Comparison of ENCODE assay signal across 9 mouse cellular contexts in genomic region chr1:132095356-132096004, GRCm38 (mm10). TPM values are rescaled to one million over a fixed set of nuclear protein-coding genes. Genes with fewer than 3 reads are reported as not detected.
A peak's percentile ranks its signal among the peaks of the same experiment; 100 is the strongest.
DNase-seq lines count a peak whose midpoint lies in the region; ATAC-seq and TF ChIP-seq lines count a peak whose summit lies in the region.
"Had no signal": no experiment of that assay in that cellular context is flagged by ENCODE, and none has a peak within 500 bp of the region (broad histone marks: within the 10 kb centered on the region; RNA-seq: fewer than 3 reads in every experiment).

No protein-coding gene starts in this region.

- no peak overlapping the region for H3K4me2 ChIP-seq in liver, embryonic 14.5 days (ENCODE audit: low read depth)
- no peak overlapping the region for H3K4me2 ChIP-seq in midbrain, embryonic 13.5 days (replicated peaks)
- no peak overlapping the region for H3K4me2 ChIP-seq in hindbrain, embryonic 12.5 days (replicated peaks)
- H3K4me2 ChIP-seq: neural tube, embryonic 13.5 days had no signal

- H3K27me3 ChIP-seq in heart, adult 2 months (ENCODE audit: control insufficient read depth, insufficient read depth, low read length): no peaks in the 10 kb centered on the region
- no peaks in the 10 kb centered on the region for H3K27me3 ChIP-seq in liver, embryonic 14.5 days (ENCODE audit: control insufficient read depth, insufficient read depth, low read length)
- no peaks in the 10 kb centered on the region for H3K27me3 ChIP-seq in midbrain, embryonic 13.5 days
- no peaks in the 10 kb centered on the region for H3K27me3 ChIP-seq in hindbrain, embryonic 12.5 days
- H3K27me3 ChIP-seq: neural tube, embryonic 13.5 days had no signal

- 21% methylated on average over 11 of the region's 11 CpGs for WGBS in heart, adult 2 months
- 10% methylated on average over 11 of the region's 11 CpGs for WGBS in liver, embryonic 14.5 days (ENCODE audit: insufficient replicate concordance)
- WGBS in midbrain, embryonic 13.5 days: 87% methylated on average over 11 of the region's 11 CpGs
- WGBS in hindbrain, embryonic 12.5 days: 85% methylated on average over 11 of the region's 11 CpGs

- no peak for TF ChIP-seq CTCF in gastrocnemius, adult 2 months (IDR thresholded peaks at IDR 0.05)
- TF ChIP-seq CTCF in heart, adult 2 months (IDR thresholded peaks at IDR 0.05): 0 out of 2 replicates have a peak, but pooled peaks have one; percentile 2
- no peak for TF ChIP-seq CTCF in liver, embryonic 14.5 days (IDR thresholded peaks at IDR 0.05; ENCODE audit: low read depth)

- peak; percentile 46 for DNase-seq in gastrocnemius, adult 2 months
- no peak for DNase-seq in gastrocnemius, postnatal 36 days
- peak; percentile 28 for DNase-seq in ZHBTc4 (ENCODE audit: low read depth, low spot score)
- DNase-seq in heart, adult 2 months: peak; percentile 49 to 77
- DNase-seq in liver, embryonic 14.5 days (ENCODE audit: low read depth in 3 of 3, low spot score in 3 of 3): peak in 1 of 3 experiments; percentile 13
- DNase-seq in thymus, postnatal 25 days: peak; percentile 39

- intact Hi-C loops in gastrocnemius, adult 2 months (cut with DNase I): no loop called here
- intact Hi-C loops in gastrocnemius, postnatal 36 days (cut with DNase I): no loop called here
- intact Hi-C loops in heart, adult 2 months (cut with DNase I): loop anchor here (5.0 kb wide), 1 partner anchor 93 kb away; no protein-coding TSS in a partner anchor

- H3K27ac ChIP-seq in gastrocnemius, adult 2 months: no peak overlapping the region
- no peak overlapping the region; the same call in 1 of the 2 replicates for H3K27ac ChIP-seq in heart, adult 2 months
- no peak overlapping the region for H3K27ac ChIP-seq in liver, embryonic 14.5 days
- no peak overlapping the region for H3K27ac ChIP-seq in midbrain, embryonic 13.5 days
- no peak overlapping the region for H3K27ac ChIP-seq in hindbrain, embryonic 12.5 days
- H3K27ac ChIP-seq: neural tube, embryonic 13.5 days had no signal

- H3K4me1 ChIP-seq in heart, adult 2 months (ENCODE audit: control insufficient read depth, insufficient read depth, low read length): peaks cover 10% of the 10 kb centered on the region
- H3K4me1 ChIP-seq in liver, embryonic 14.5 days (replicated peaks; ENCODE audit: control insufficient read depth in 2 of 2, insufficient read depth in 2 of 2, low read length in 1 of 2): peaks cover 3 to 9% of the 10 kb centered on the region in 2 experiments; a peak in 3 of 4 replicates
- no peaks in the 10 kb centered on the region for H3K4me1 ChIP-seq in midbrain, embryonic 13.5 days (replicated peaks)
- H3K4me1 ChIP-seq in hindbrain, embryonic 12.5 days: no peaks in the 10 kb centered on the region
- H3K4me1 ChIP-seq: neural tube, embryonic 13.5 days had no signal

- peak; percentile 62; the same call in 1 of the 2 replicates for TF ChIP-seq EP300 in heart, adult 2 months (IDR thresholded peaks at IDR 0.05; ENCODE audit: insufficient read depth, low read depth, low read length)
- peak; percentile 58 for TF ChIP-seq EP300 in liver, embryonic 14.5 days (IDR thresholded peaks at IDR 0.05; ENCODE audit: low read depth)

- no peaks in the 10 kb centered on the region for H3K9me3 ChIP-seq in liver, embryonic 14.5 days (ENCODE audit: control insufficient read depth, low read length)
- no peaks in the 10 kb centered on the region for H3K9me3 ChIP-seq in midbrain, embryonic 13.5 days
- H3K9me3 ChIP-seq in hindbrain, embryonic 12.5 days (replicated peaks): no peaks in the 10 kb centered on the region
- H3K9me3 ChIP-seq: neural tube, embryonic 13.5 days had no signal

- no peak overlapping the region for H3K9ac ChIP-seq in heart, adult 2 months (ENCODE audit: low read depth, low read length)
- H3K9ac ChIP-seq in liver, embryonic 14.5 days (replicated peaks): no peak overlapping the region
- H3K9ac ChIP-seq in midbrain, embryonic 13.5 days (replicated peaks): no peak overlapping the region
- no peak overlapping the region for H3K9ac ChIP-seq in hindbrain, embryonic 12.5 days
- H3K9ac ChIP-seq: neural tube, embryonic 13.5 days had no signal

- no peaks in the 10 kb centered on the region for H3K36me3 ChIP-seq in heart, adult 2 months (ENCODE audit: control insufficient read depth, insufficient read depth, low read length)
- no peaks in the 10 kb centered on the region for H3K36me3 ChIP-seq in liver, embryonic 14.5 days (replicated peaks; ENCODE audit: control insufficient read depth, insufficient read depth, low read depth)
- no peaks in the 10 kb centered on the region for H3K36me3 ChIP-seq in midbrain, embryonic 13.5 days
- no peaks in the 10 kb centered on the region for H3K36me3 ChIP-seq in hindbrain, embryonic 12.5 days
- H3K36me3 ChIP-seq: neural tube, embryonic 13.5 days had no signal

- no peak for TF ChIP-seq POLR2A in heart, adult 2 months (IDR thresholded peaks at IDR 0.05; ENCODE audit: insufficient read depth, low read depth, low read length)

- ATAC-seq in liver, embryonic 14.5 days (ENCODE audit: insufficient read depth): peak; percentile 79
- no peak for ATAC-seq in midbrain, embryonic 13.5 days
- no peak for ATAC-seq in hindbrain, embryonic 12.5 days (ENCODE audit: low FRiP score)

- no peaks in the 10 kb centered on the region for H3K79me2 ChIP-seq in heart, adult 2 months (replicated peaks; ENCODE audit: control insufficient read depth, insufficient read depth, low read length)

- H3K4me3 ChIP-seq in gastrocnemius, adult 2 months: no peak overlapping the region
- H3K4me3 ChIP-seq in heart, adult 2 months: no peak overlapping the region
- no peak overlapping the region for H3K4me3 ChIP-seq in liver, embryonic 14.5 days (ENCODE audit: insufficient read depth in 1 of 2, low read depth in 2 of 2, low read length in 2 of 2)
- no peak overlapping the region for H3K4me3 ChIP-seq in midbrain, embryonic 13.5 days (replicated peaks)
- no peak overlapping the region for H3K4me3 ChIP-seq in hindbrain, embryonic 12.5 days
- H3K4me3 ChIP-seq: neural tube, embryonic 13.5 days had no signal

RNA-seq across cellular contexts. Expression of gene Mfsd4a, which starts 27.6 kb away (rescaled TPM):
- 1 to 10 TPM; 4.4 to 9.8 TPM for total RNA-seq in gastrocnemius, adult 2 months (2021)
- total RNA-seq in gastrocnemius, postnatal 36 days (2021): 1 to 10 TPM; 3.7 to 3.9 TPM
- 1 to 10 TPM; 1.4 to 1.6 TPM for total RNA-seq in heart, adult 2 months (2021)
- 3.0 and 3.6 TPM in 2 replicates for polyA plus RNA-seq in heart, adult 2 months (2012; rRNA removed)
- 0.02 TPM in 2 replicates for polyA plus RNA-seq in liver, embryonic 14.5 days (2012; rRNA removed)
- 2.6 and 4.1 TPM in 2 replicates for polyA plus RNA-seq in liver, embryonic 14.5 days (2014; fragmentation: Nextera tagmentation; extraction: Ambion mirVana)
- polyA plus RNA-seq in midbrain, embryonic 13.5 days (2015; fragmentation: Nextera tagmentation; extraction: Ambion mirVana): 7.3 and 8.0 TPM in 2 replicates
- polyA plus RNA-seq in hindbrain, embryonic 12.5 days (2016; fragmentation: Nextera tagmentation; extraction: Ambion mirVana): 15.4 and 16.2 TPM in 2 replicates

RNA-seq across cellular contexts. Expression of gene Cdk18, which starts 44.0 kb away (rescaled TPM):
- total RNA-seq in gastrocnemius, adult 2 months (2021): 1 to 10 TPM; 3.0 to 4.1 TPM
- total RNA-seq in gastrocnemius, postnatal 36 days (2021): 1 to 10 TPM; 2.5 to 4.2 TPM
- 10 to 100 TPM; 14.0 to 15.8 TPM for total RNA-seq in heart, adult 2 months (2021)
- 20.9 and 25.1 TPM in 2 replicates for polyA plus RNA-seq in heart, adult 2 months (2012; rRNA removed)
- polyA plus RNA-seq in liver, embryonic 14.5 days (2012; rRNA removed): 1.4 and 1.7 TPM in 2 replicates
- 0.67 and 1.2 TPM in 2 replicates for polyA plus RNA-seq in liver, embryonic 14.5 days (2014; fragmentation: Nextera tagmentation; extraction: Ambion mirVana)
- 0.32 and 0.41 TPM in 2 replicates for polyA plus RNA-seq in midbrain, embryonic 13.5 days (2015; fragmentation: Nextera tagmentation; extraction: Ambion mirVana)
- 0.99 and 1.4 TPM in 2 replicates for polyA plus RNA-seq in hindbrain, embryonic 12.5 days (2016; fragmentation: Nextera tagmentation; extraction: Ambion mirVana)

Comparison
In these comparisons a context has a peak if more than half of its experiments do, and no peak if none do; other contexts are left out.
1. DNase-seq: peak in gastrocnemius, adult 2 months (single experiment), ZHBTc4 (single experiment), heart, adult 2 months (2 of 2) and thymus, postnatal 25 days (single experiment); none in gastrocnemius, postnatal 36 days (0 of 2).